Mouse (Mus musculus): ENCODE results near the gene Mcat.
A peak's percentile ranks its signal among the peaks of the same experiment; 100 is the strongest.

Mcat gene

GRCm38 (mm10) chr15:83563327-83563856 is at the start of gene Mcat, which contains the start of gene Tspo:
TSS of gene Mcat (minus strand) at chr15:83563787.
TSS of gene Tspo (plus strand) at chr15:83563592.
- ATAC-seq (ENCODE audit: low TSS enrichment): no peak

GRCm38 (mm10) chr15:83607115-83607802 is 43.7 kb upstream of the Mcat start:
- peak; percentile 64 for ATAC-seq (ENCODE audit: low TSS enrichment)

GRCm38 (mm10) chr15:83606700-83607099 is 43.1 kb upstream of the Mcat start:
- peak; percentile 9; the same call in 1 of the 2 replicates for ATAC-seq (ENCODE audit: low TSS enrichment)

GRCm38 (mm10) chr15:83606216-83606615 is 42.6 kb upstream of the Mcat start:
- ATAC-seq (ENCODE audit: low TSS enrichment): no peak

GRCm38 (mm10) chr15:83603426-83603825 is 39.8 kb upstream of the Mcat start:
- no peak for ATAC-seq (ENCODE audit: low TSS enrichment)

GRCm38 (mm10) chr15:83603046-83603396 is 39.4 kb upstream of the Mcat start:
- no peak for ATAC-seq (ENCODE audit: low TSS enrichment)

- no peak for ATAC-seq (ENCODE audit: low TSS enrichment)
Observed at GRCm38 (mm10) chr15:83602372-83603045, 38.9 kb upstream of the Mcat start.

- no peak for ATAC-seq (ENCODE audit: low TSS enrichment)
Observed at GRCm38 (mm10) chr15:83601185-83601584, 37.6 kb upstream of the Mcat start.

GRCm38 (mm10) chr15:83596833-83597232 is 33.2 kb upstream of the Mcat start:
- ATAC-seq (ENCODE audit: low TSS enrichment): no peak

GRCm38 (mm10) chr15:83595364-83595711 is 31.8 kb upstream of the Mcat start:
- ATAC-seq (ENCODE audit: low TSS enrichment): no peak

- peak; percentile 95 for ATAC-seq (ENCODE audit: low TSS enrichment)
Observed at GRCm38 (mm10) chr15:83594513-83595363, 31.2 kb upstream of the Mcat start, which contains the start of gene Ttll12. TSS of gene Ttll12 (minus strand) at chr15:83595157.

GRCm38 (mm10) chr15:83593702-83594512 is 30.3 kb upstream of the Mcat start:
- ATAC-seq (ENCODE audit: low TSS enrichment): no peak; the same call in 1 of the 2 replicates

- no peak for ATAC-seq (ENCODE audit: low TSS enrichment)
Observed at GRCm38 (mm10) chr15:83593189-83593585, 29.6 kb upstream of the Mcat start.

- ATAC-seq (ENCODE audit: low TSS enrichment): no peak
Observed at GRCm38 (mm10) chr15:83592260-83593188, 28.9 kb upstream of the Mcat start.

GRCm38 (mm10) chr15:83591758-83592157 is 28.2 kb upstream of the Mcat start:
- ATAC-seq (ENCODE audit: low TSS enrichment): no peak

GRCm38 (mm10) chr15:83590841-83591240 is 27.3 kb upstream of the Mcat start:
- ATAC-seq (ENCODE audit: low TSS enrichment): no peak

GRCm38 (mm10) chr15:83584741-83585220 is 21.2 kb upstream of the Mcat start:
- no peak for ATAC-seq (ENCODE audit: low TSS enrichment)

- no peak; the same call in 1 of the 2 replicates for ATAC-seq (ENCODE audit: low TSS enrichment)
Observed at GRCm38 (mm10) chr15:83583419-83584156, 20.0 kb upstream of the Mcat start.

- no peak for ATAC-seq (ENCODE audit: low TSS enrichment)
Observed at GRCm38 (mm10) chr15:83582931-83583330, 19.3 kb upstream of the Mcat start.
